Mouse (Mus musculus): Measurements from ENCODE around the gene Themis2.
"Not testable (repeated sequence)": the region's sequence is repeated elsewhere in the genome, so short reads cannot be mapped to it uniquely, and the experiment has no call there.

The Themis2 gene

DNA sequence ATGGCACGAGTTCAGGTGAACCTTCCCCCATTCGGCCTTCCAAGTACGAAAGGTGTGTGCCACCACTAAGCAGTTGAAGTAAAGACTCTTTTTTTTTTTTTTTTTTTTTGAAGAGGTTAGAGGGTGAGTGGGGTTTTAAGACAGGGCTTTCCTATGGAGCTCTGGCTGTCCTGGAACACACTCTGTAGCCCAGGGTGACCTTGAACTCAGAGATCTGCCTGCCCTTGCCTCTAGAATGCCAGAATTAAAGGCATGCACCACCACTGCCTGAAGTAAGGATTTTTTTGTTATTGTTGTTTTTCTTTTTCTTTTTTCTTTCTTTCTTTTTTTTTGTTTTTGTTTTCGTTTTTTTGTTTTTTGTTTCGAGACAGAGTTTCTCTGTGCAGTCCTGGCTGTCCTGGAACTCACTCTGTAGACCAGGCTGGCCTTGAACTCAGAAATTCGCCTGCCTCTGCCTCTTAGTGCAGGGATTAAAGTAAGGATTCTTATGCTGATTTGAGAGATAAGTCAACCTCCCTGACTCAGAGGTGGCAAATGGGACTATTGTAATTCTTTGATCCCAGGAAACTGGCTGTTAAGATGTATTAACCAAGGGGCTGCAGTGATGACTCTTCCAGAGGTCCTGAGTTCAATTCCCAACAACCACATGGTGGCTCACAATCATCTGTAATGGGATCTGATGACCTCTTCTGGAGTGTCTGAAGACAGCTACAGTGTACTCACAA lies 46.8 kb downstream of the Themis2 start:
- no peak for DNase-seq (ENCODE audit: low spot score)

GRCm38 (mm10) chr4:132748778-132749177 lies 47.4 kb downstream of the Themis2 start:
- DNase-seq (ENCODE audit: low spot score) = no peak

GRCm38 (mm10) chr4:132747664-132748259 lies 48.4 kb downstream of the Themis2 start:
- peak; percentile 21 for DNase-seq (ENCODE audit: low spot score)

DNA sequence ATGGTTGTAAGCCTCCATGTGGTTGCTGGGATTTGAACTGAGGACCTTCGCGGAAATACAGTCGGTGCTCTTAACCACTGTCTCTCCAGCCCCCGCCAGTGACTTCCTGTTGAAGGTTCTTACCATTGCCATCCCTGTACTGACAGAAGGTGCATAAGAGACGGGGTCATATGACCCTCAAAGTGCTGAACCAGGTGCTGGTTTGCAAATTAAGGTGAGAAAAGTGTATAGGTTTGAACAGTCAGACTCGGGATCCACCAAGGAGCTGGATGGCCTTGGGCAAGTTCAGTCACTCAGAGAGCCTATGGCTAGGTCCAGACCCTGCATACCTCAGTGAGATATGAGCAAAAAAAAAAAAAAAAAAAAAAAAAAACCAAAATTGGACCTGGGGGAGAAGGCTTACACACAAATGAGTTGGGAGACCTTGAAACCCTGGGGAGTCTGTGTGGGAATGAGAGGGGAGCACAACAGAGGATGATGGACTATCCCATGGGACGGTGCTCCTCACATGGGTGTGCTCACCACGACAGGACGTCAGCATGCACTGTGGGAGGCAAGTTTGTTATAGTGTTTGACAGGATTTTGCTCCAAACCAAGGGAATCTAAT lies 49.2 kb downstream of the Themis2 start:
- DNase-seq (ENCODE audit: low spot score) = no peak

- no peak for DNase-seq (ENCODE audit: low spot score)
Measured at GRCm38 (mm10) chr4:132743992-132744911, 51.9 kb downstream of the Themis2 start.

DNA sequence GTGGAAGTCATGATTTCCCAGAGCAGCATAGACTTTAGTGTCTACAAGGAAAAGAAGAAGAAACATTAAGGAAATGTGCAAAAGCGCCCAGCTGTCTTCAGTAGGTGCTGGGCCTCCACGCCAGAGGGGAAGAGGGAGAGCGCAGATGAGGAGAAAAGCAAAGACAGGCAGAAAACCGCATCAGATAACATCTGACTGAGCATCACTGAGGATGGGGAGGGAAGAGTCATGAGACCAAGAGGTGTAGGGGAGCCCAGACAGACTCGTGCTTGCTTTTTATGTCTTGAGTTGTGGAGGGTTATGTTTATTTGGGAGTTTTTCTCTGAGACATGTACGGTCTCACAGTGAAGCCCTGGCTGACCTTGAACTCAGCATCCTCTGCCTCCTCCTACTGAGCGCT lies 54.7 kb downstream of the Themis2 start:
- DNase-seq (ENCODE audit: low spot score) = no peak

- DNase-seq (ENCODE audit: low spot score) = not testable (repeated sequence)
Measured at GRCm38 (mm10) chr4:132737154-132737553, 59.0 kb downstream of the Themis2 start.

GRCm38 (mm10) chr4:132735894-132736293 lies 60.3 kb downstream of the Themis2 start:
- no peak for DNase-seq (ENCODE audit: low spot score)

DNA sequence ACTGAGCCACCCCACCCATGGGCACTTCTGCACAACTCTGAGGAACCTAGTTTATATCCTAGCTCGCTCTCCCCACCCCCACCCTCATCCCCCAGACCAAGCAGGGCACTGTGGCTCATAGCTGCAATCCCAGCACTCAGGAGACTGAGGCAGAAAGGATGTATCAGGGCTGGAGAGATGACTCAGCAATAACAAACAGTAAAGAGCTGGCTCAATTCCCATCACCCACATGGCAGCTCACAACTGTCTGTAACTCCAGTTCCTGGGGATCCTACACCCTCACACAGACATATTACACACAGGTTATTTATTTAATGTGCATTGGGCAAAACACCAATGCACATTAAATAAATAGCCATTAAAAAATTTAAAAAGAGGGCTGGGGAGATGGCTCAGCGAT lies 60.8 kb downstream of the Themis2 start:
- DNase-seq (ENCODE audit: low spot score) = no peak

DNA sequence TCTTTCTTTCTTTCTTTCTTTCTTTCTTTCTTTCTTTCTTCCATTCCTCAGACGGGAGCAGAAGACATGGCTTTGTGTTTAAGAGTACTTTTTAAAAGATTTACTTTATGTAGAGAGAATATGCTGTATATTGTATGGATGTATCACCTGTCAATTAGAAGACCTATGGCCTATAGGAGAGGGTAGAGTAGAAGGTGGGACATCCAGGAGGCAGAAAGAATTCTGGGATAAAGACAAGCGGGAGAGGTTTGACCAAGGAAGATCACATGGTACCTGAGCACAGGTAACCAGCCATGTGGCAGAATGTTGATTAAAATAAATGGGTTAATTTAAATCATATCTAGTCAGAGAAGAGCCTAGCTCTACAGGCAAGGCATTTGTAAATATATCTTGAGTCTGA lies 61.4 kb downstream of the Themis2 start:
- no peak for DNase-seq (ENCODE audit: low spot score)

DNA sequence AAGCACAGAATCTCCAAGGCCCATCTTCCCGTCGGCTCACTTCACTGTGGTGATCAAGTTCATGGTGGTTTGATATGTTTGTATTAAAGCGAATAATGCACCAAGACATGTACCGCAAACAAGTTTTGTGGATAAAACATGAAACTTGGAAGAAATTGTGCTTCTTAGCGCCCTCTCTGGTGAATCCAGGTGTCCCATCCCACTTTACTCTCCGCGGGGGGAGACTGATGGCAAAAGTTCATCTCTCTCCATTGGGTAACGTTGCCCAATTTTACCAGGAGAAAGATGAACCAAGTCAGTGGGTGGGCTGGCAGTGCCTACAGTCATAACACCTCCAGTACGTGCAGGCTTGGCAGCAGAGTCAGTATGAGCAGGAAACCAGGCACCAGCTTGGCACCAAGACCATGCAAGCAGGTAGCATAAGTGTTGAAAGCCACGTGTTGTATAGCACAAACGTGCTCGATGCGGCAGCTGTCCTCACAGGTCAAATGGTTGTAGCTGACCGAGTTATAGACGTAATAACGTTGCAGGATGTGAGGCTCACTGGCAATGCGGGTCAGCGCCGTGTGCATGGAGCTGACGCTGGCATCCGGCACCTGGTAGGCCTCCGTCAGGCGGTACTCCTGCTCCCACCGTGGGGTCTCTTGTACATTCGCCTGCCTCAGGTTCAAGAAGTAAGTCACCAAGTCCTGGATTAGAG lies 63.0 kb downstream of the Themis2 start:
- no peak for DNase-seq (ENCODE audit: low spot score)

GRCm38 (mm10) chr4:132732148-132732684 lies 64.0 kb downstream of the Themis2 start, which contains the start of gene Xkr8:
Xkr8 (minus strand) TSS chr4:132732546.
- DNase-seq (ENCODE audit: low spot score) = peak; percentile 77
